Mouse (Mus musculus) small intestine, adult 2 months (tissue): ENCODE results near the gene Wbp4.

ENCODE experiments used
- CTCF ChIP-seq: fragments of 200-500 bp; IDR thresholded peaks from 2 replicates; pipeline ENCODE4 v1.5.1; 2012; ENCODE audit warnings: low read depth, mild to moderate bottlenecking, control low read depth, inconsistent platforms, low read length, moderate library complexity, mixed read lengths; ENCODE audit not compliant: insufficient replicate concordance, insufficient read length; ENCODE audit errors: extremely low read depth
- POLR2A ChIP-seq: fragments of 200-500 bp; IDR thresholded peaks from 2 replicates; pipeline ENCODE4 v1.6.1; 2012; ENCODE audit warnings: low read depth, mild to moderate bottlenecking, control low read depth, inconsistent platforms, low read length, moderate library complexity

- TF ChIP-seq CTCF (no peak), POLR2A (no peak)
Measured at GRCm38 (mm10) chr14:79503371-79504075, 22.2 kb upstream of the Wbp4 start.
